Mouse (Mus musculus) hindbrain, embryonic 14.5 days (tissue): ENCODE measurements around the gene Pcsk2. TPM values are rescaled to one million over a fixed set of nuclear protein-coding genes. Genes with fewer than 3 reads are reported as not detected.
A peak's percentile ranks its signal among the peaks of the same experiment; 100 is the strongest.

Source experiments
- ATAC-seq: fragments of 200-750 bp; cut with Nextera tagmentation; 2 replicates; pipeline ENCODE4 v1.8.0; 2017; ENCODE audit warnings: moderate number of reproducible peaks, mild to moderate bottlenecking, moderate TSS enrichment, moderate library complexity; ENCODE audit not compliant: low FRiP score
- DNase-seq: peaks from one replicate; pipeline ENCODE4 v3.0.0-alpha.2; 2015; ENCODE audit warnings: low spot score
- H3K27ac ChIP-seq: fragments of 300-500 bp; sonication (generic); 2 replicates; pipeline ENCODE4 v1.5.1; 2014; ENCODE audit warnings: mild to moderate bottlenecking, moderate library complexity
- H3K27me3 ChIP-seq: fragments of 300-500 bp; sonication (generic); 2 replicates; pipeline ENCODE4 v1.6.1; 2014; ENCODE audit warnings: mild to moderate bottlenecking, low read length, mixed read lengths; ENCODE audit not compliant: control insufficient read depth, insufficient read depth
- H3K36me3 ChIP-seq: fragments of 300-500 bp; sonication (generic); replicated peaks from 2 replicates; pipeline ENCODE4 v1.6.1; 2014; ENCODE audit not compliant: control insufficient read depth, insufficient read depth
- H3K4me1 ChIP-seq: fragments of 300-500 bp; sonication (generic); replicated peaks from 2 replicates; pipeline ENCODE4 v1.6.1; 2014; ENCODE audit warnings: antibody characterized with exemption, low read length, mixed read lengths; ENCODE audit not compliant: control insufficient read depth, insufficient read depth
- H3K4me2 ChIP-seq: fragments of 300-500 bp; sonication (generic); replicated peaks from 2 replicates; pipeline ENCODE4 v1.6.1; 2014; ENCODE audit warnings: mild to moderate bottlenecking, moderate library complexity
- H3K4me3 ChIP-seq: fragments of 300-500 bp; sonication (generic); replicated peaks from 2 replicates; pipeline ENCODE4 v1.5.1; 2014; ENCODE audit warnings: mild to moderate bottlenecking, low read length
- H3K9ac ChIP-seq: fragments of 300-500 bp; sonication (generic); 2 replicates; pipeline ENCODE4 v1.6.1; 2014
- H3K9me3 ChIP-seq: fragments of 300-500 bp; sonication (generic); 2 replicates; pipeline ENCODE4 v1.6.1; 2016; ENCODE audit warnings: low read length; ENCODE audit not compliant: control insufficient read depth
- WGBS: fragments of 180-500 bp; shearing (Covaris S2); extraction: QIAGEN DNeasy Blood & Tissue Kit; methylation state at CpG from one replicate; pipeline ENCODE4 v1.1.7; 2014; 5-methylcytosine and 5-hydroxymethylcytosine counted together
- polyA plus RNA-seq: library from polyadenylated mRNA; unstranded; fragments of >200 nt; fragmentation: Nextera tagmentation; extraction: Ambion mirVana; gene quantifications from 2 replicates; pipeline ENCODE4 v1.2.1, GENCODE M21; 2014

The Pcsk2 gene
- polyA plus RNA-seq, 1 experiment from 2014 or later, result 26.3 TPM

DNA sequence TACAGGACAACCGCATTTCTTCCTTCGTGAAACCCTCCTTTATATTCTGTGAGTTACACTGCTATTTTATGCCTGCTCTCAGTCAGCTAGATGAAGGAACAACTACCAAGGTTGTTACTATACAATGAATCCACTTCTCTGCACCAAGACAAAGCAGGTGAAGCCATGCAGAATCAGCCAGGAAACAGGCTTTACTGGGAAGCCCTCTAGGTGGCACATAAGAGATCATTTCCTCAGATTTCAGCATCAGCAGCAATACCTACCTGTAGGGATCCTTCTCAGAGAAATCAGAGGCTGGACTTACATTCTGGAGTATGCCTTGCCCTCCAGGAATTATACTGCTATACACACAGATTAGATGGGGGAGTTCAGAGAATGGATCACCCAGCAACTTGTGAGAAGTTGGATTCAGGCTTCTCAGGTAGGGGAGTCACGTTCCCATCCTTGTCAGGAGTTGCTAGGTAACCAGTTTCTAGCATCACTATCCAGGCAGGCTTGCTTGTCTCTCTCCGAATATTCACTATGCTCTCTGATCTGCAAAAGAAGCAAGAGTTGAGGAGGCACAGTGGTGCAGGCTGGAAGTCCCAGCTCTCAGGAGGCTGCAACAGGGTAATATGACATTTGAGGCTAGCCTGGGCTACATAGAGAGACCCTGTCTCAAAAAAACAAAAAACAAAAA lies 250.5 kb downstream of the Pcsk2 start:
- ATAC-seq (no peak), DNase-seq (no peak)
- no peak overlapping the region for H3K4me3 ChIP-seq
- no peak overlapping the region for H3K27ac ChIP-seq
- H3K36me3 ChIP-seq, result 0 out of 2 replicates have a peak, but pooled peaks cover 14% of the 10 kb centered on the region
- H3K9me3 ChIP-seq, result no peaks in the 10 kb centered on the region
- WGBS, result 76% methylated on average over 4 of the region's 4 CpGs
- H3K4me1 ChIP-seq, result no peaks in the 10 kb centered on the region
- H3K27me3 ChIP-seq, result no peaks in the 10 kb centered on the region
- H3K4me2 ChIP-seq, result no peak overlapping the region
- H3K9ac ChIP-seq, result no peak overlapping the region

DNA sequence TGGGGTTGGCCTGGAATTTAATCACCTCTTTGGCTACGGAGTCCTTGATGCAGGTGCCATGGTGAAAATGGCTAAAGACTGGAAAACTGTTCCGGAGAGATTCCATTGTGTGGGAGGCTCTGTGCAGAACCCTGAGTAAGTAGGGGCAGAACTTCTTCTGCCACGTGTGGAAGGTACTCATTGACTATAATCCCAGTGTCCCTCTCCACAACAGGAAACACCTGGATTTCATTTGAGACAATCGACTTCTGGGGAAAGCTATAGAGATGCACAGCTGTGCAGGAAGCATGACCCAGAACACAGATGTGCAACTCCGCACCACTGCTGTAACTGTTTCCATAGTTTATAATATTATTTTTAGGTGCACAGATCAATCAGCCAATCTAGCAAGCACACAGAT lies 255.1 kb downstream of the Pcsk2 start:
- Histone ChIP-seq H3K4me3 (no peak overlapping the region), H3K9ac (no peak overlapping the region), H3K4me1 (no peaks in the 10 kb centered on the region), H3K27ac (no peak overlapping the region), H3K36me3 (0 out of 2 replicates have a peak, but pooled peaks cover 9% of the 10 kb centered on the region), H3K4me2 (no peak overlapping the region), H3K27me3 (no peaks in the 10 kb centered on the region), H3K9me3 (no peaks in the 10 kb centered on the region)
- DNase-seq, result no peak
- no peak for ATAC-seq
- 88% methylated on average over 5 of the region's 5 CpGs for WGBS

- no peak overlapping the region for H3K9ac ChIP-seq
- no peaks in the 10 kb centered on the region for H3K9me3 ChIP-seq
- no peak overlapping the region for H3K4me2 ChIP-seq
- H3K27me3 ChIP-seq, result no peaks in the 10 kb centered on the region
- H3K4me3 ChIP-seq, result no peak overlapping the region
- DNase-seq (no peak), ATAC-seq (0 out of 2 replicates have a peak, but pooled peaks have one; percentile 6)
- peaks cover under 1% of the 10 kb centered on the region; the same call in 1 of the 2 replicates for H3K36me3 ChIP-seq
- H3K27ac ChIP-seq, result no peak overlapping the region
- H3K4me1 ChIP-seq, result no peaks in the 10 kb centered on the region
- 67% methylated on average over 15 of the region's 15 CpGs for WGBS
These were observed 260.4 kb downstream of the Pcsk2 start for GRCm38 (mm10) chr2:143806140-143806923.

DNA sequence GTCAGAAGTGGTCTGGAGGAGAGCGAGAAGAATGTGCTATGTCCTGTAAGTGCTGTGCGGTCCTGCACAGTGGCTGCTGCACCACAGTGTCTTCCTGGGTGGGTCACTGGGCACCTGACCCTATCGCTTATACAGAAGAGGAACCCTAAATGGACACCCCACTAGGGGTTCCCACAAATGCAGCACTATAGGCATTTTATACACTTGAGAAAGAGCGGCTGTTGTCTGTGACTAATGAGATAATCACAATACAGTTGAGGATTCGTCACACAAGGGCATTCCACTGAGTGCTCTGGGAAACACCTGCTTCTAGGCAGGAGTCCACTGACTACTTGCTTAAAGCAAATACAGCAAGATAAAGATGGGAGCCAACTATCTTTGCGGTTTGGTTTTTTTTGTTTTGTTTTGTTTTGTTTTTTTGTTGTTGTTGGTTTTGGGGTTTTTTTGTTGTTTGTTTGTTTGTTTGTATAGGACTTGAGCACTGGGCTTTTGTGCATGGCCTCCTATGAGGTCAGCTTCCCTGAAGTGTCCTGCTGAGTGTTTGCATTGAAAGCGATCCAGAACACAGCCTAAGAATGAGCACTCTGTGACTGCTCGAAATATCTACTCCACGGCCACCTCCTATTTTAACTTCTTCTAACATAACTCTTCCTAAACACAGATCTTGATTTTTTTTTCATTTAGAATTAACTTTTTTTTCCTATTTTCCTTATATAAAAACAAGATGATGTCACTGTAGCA lies 261.1 kb downstream of the Pcsk2 start:
- H3K9ac ChIP-seq, result no peak overlapping the region
- WGBS, result 58% methylated on average over 9 of the region's 9 CpGs
- peak; percentile 21; the same call in 1 of the 2 replicates for ATAC-seq
- no peak overlapping the region for H3K4me2 ChIP-seq
- no peaks in the 10 kb centered on the region for H3K9me3 ChIP-seq
- H3K4me1 ChIP-seq, result no peaks in the 10 kb centered on the region
- H3K4me3 ChIP-seq, result no peak overlapping the region
- no peak overlapping the region for H3K27ac ChIP-seq
- no peaks in the 10 kb centered on the region; the same call in 1 of the 2 replicates for H3K36me3 ChIP-seq
- H3K27me3 ChIP-seq, result no peaks in the 10 kb centered on the region
- no peak for DNase-seq

GRCm38 (mm10) chr2:143808789-143809188 lies 262.8 kb downstream of the Pcsk2 start:
- Histone ChIP-seq H3K27me3 (no peaks in the 10 kb centered on the region), H3K36me3 (no peaks in the 10 kb centered on the region; the same call in 1 of the 2 replicates), H3K4me3 (no peak overlapping the region), H3K4me2 (no peak overlapping the region), H3K4me1 (no peaks in the 10 kb centered on the region), H3K9me3 (no peaks in the 10 kb centered on the region), H3K27ac (no peak overlapping the region), H3K9ac (no peak overlapping the region)
- DNase-seq, result no peak
- ATAC-seq, result no peak
- 65% methylated on average over 5 of the region's 5 CpGs for WGBS

GRCm38 (mm10) chr2:143812262-143812661 lies 266.3 kb downstream of the Pcsk2 start:
- 59% methylated on average over 4 of the region's 4 CpGs for WGBS
- Histone ChIP-seq H3K4me3 (no peak overlapping the region), H3K27ac (no peak overlapping the region), H3K27me3 (no peaks in the 10 kb centered on the region), H3K4me2 (no peak overlapping the region), H3K9me3 (no peaks in the 10 kb centered on the region), H3K36me3 (no peaks in the 10 kb centered on the region; the same call in 1 of the 2 replicates), H3K4me1 (no peaks in the 10 kb centered on the region), H3K9ac (no peak overlapping the region)
- DNase-seq, result no peak
- ATAC-seq, result no peak

DNA sequence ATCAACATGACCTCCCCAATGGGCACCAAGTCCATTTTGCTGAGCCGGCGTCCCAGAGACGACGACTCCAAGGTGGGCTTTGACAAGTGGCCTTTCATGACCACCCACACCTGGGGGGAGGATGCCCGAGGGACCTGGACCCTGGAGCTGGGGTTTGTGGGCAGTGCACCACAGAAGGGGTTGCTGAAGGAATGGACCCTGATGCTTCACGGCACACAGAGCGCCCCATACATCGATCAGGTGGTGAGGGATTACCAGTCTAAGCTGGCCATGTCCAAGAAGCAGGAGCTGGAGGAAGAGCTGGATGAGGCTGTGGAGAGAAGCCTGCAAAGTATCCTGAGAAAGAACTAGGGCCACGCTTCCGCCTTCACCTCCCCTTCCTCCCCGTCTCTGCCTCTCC lies 267.5 kb downstream of the Pcsk2 start:
- WGBS, result 96% methylated on average over 11 of the region's 11 CpGs
- no peak overlapping the region for H3K4me3 ChIP-seq
- ATAC-seq, result no peak
- no peaks in the 10 kb centered on the region for H3K36me3 ChIP-seq
- no peak overlapping the region for H3K9ac ChIP-seq
- H3K4me1 ChIP-seq, result no peaks in the 10 kb centered on the region
- no peaks in the 10 kb centered on the region for H3K27me3 ChIP-seq
- no peak overlapping the region for H3K4me2 ChIP-seq
- no peak for DNase-seq
- H3K9me3 ChIP-seq, result no peaks in the 10 kb centered on the region
- H3K27ac ChIP-seq, result no peak overlapping the region

GRCm38 (mm10) chr2:143831645-143832044 lies 285.7 kb downstream of the Pcsk2 start:
- ATAC-seq (no peak), DNase-seq (no peak)
- Histone ChIP-seq H3K27ac (no peak overlapping the region), H3K4me3 (no peak overlapping the region), H3K4me1 (no peaks in the 10 kb centered on the region), H3K9ac (no peak overlapping the region), H3K4me2 (no peak overlapping the region), H3K36me3 (no peaks in the 10 kb centered on the region), H3K27me3 (no peaks in the 10 kb centered on the region), H3K9me3 (no peaks in the 10 kb centered on the region)
- 70% methylated on average over 17 of the region's 17 CpGs for WGBS

DNA sequence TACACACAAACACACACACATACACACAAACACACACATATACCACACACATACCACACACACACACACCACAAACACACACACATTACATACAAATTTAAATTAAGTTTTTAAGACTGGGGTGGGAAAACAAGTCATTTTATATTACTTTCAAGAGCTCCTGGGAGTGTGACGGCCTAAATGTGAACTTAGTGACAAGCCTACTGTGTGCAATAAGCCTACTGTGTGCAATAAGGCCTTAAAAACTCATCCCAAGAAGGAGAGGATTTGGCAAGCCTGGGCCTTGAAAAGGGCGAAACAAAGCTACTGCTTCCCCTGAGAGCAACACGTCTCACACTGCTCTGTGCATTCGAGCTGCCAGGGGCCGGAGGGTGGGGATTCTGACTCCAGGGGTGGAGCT lies 286.8 kb downstream of the Pcsk2 start:
- Histone ChIP-seq H3K4me3 (no peak overlapping the region), H3K4me1 (no peaks in the 10 kb centered on the region), H3K4me2 (no peak overlapping the region), H3K9me3 (no peaks in the 10 kb centered on the region), H3K36me3 (no peaks in the 10 kb centered on the region), H3K9ac (no peak overlapping the region), H3K27me3 (no peaks in the 10 kb centered on the region), H3K27ac (no peak overlapping the region)
- 72% methylated on average over 5 of the region's 5 CpGs for WGBS
- ATAC-seq (no peak), DNase-seq (no peak)
